Mouse (Mus musculus): ENCODE results near the gene Pla2g5.

Pla2g5 gene

GRCm38 (mm10) chr4:138797217-138797570 is 66.1 kb downstream of the Pla2g5 start:
- peak in 1 of 2 experiments; percentile 47 for DNase-seq (ENCODE audit: low spot score in 2 of 2)

GRCm38 (mm10) chr4:138796513-138797216 is 66.6 kb downstream of the Pla2g5 start:
- DNase-seq (ENCODE audit: low spot score in 2 of 2), result no peak

- no peak for DNase-seq (ENCODE audit: low spot score in 2 of 2)
Measured at GRCm38 (mm10) chr4:138794344-138794743, 68.9 kb downstream of the Pla2g5 start.

GRCm38 (mm10) chr4:138793276-138793675 is 70.0 kb downstream of the Pla2g5 start:
- DNase-seq (ENCODE audit: low spot score in 2 of 2), result peak; percentile 76 to 80

- no peak for DNase-seq (ENCODE audit: low spot score in 2 of 2)
Measured at GRCm38 (mm10) chr4:138792599-138792998, 70.7 kb downstream of the Pla2g5 start.

- DNase-seq (ENCODE audit: low spot score in 2 of 2), result no peak
Measured at GRCm38 (mm10) chr4:138791452-138791851, 71.8 kb downstream of the Pla2g5 start.

GRCm38 (mm10) chr4:138788381-138788780 is 74.9 kb downstream of the Pla2g5 start:
- no peak for DNase-seq (ENCODE audit: low spot score in 2 of 2)

- DNase-seq (ENCODE audit: low spot score in 2 of 2), result no peak
Measured at GRCm38 (mm10) chr4:138786141-138786540, 77.1 kb downstream of the Pla2g5 start.

GRCm38 (mm10) chr4:138785721-138786120 is 77.6 kb downstream of the Pla2g5 start:
- no peak for DNase-seq (ENCODE audit: low spot score in 2 of 2)

- peak in 1 of 2 experiments; percentile 48 for DNase-seq (ENCODE audit: low spot score in 2 of 2)
Measured at GRCm38 (mm10) chr4:138782098-138782497, 81.2 kb downstream of the Pla2g5 start.

- DNase-seq (ENCODE audit: low spot score in 2 of 2), result no peak
Measured at GRCm38 (mm10) chr4:138780300-138780699, 83.0 kb downstream of the Pla2g5 start.

GRCm38 (mm10) chr4:138777417-138778407 is 85.6 kb downstream of the Pla2g5 start:
- no peak for DNase-seq (ENCODE audit: low spot score in 2 of 2)

GRCm38 (mm10) chr4:138775435-138775834 is 87.8 kb downstream of the Pla2g5 start, which contains the start of gene Pla2g2d:
Gene Pla2g2d, plus strand, starts transcription at chr4:138775735.
- DNase-seq (ENCODE audit: low spot score in 2 of 2), result no peak

- DNase-seq (ENCODE audit: low spot score in 2 of 2), result no peak
Measured at GRCm38 (mm10) chr4:138772386-138772785, 90.9 kb downstream of the Pla2g5 start.

GRCm38 (mm10) chr4:138771970-138772369 is 91.3 kb downstream of the Pla2g5 start:
- DNase-seq (ENCODE audit: low spot score in 2 of 2), result no peak

GRCm38 (mm10) chr4:138762266-138762665 is 101.0 kb downstream of the Pla2g5 start:
- DNase-seq (ENCODE audit: low spot score in 2 of 2), result no peak

- no peak for DNase-seq (ENCODE audit: low spot score in 2 of 2)
Measured at GRCm38 (mm10) chr4:138757416-138757815, 105.9 kb downstream of the Pla2g5 start, which contains the start of gene Pla2g2f. Gene Pla2g2f, minus strand, starts transcription at chr4:138757626.

- DNase-seq (ENCODE audit: low spot score in 2 of 2), result no peak
Measured at GRCm38 (mm10) chr4:138755983-138756382, 107.3 kb downstream of the Pla2g5 start.

GRCm38 (mm10) chr4:138755439-138755838 is 107.8 kb downstream of the Pla2g5 start:
- no peak for DNase-seq (ENCODE audit: low spot score in 2 of 2)

GRCm38 (mm10) chr4:138754432-138754831 is 108.8 kb downstream of the Pla2g5 start:
- DNase-seq (ENCODE audit: low spot score in 2 of 2), result no peak

- no peak for DNase-seq (ENCODE audit: low spot score in 2 of 2)
Measured at GRCm38 (mm10) chr4:138753608-138754007, 109.7 kb downstream of the Pla2g5 start.

GRCm38 (mm10) chr4:138752603-138753002 is 110.7 kb downstream of the Pla2g5 start:
- no peak for DNase-seq (ENCODE audit: low spot score in 2 of 2)
